Mouse (Mus musculus) spleen, postnatal 36 days (tissue): ENCODE measurements around the gene Podxl2.

Experiments
- DNase-seq, 2 experiments: peaks; one replicate each; pipeline ENCODE4 v3.0.0; 2022; ENCODE audit warnings: low spot score in 2 of 2, mixed read lengths in 1 of 2

The Podxl2 gene

GRCm38 (mm10) chr6:88889410-88890042 is 14.7 kb upstream of the Podxl2 start:
- DNase-seq = no peak

GRCm38 (mm10) chr6:88886417-88886967 is 11.6 kb upstream of the Podxl2 start:
- no peak for DNase-seq

DNA sequence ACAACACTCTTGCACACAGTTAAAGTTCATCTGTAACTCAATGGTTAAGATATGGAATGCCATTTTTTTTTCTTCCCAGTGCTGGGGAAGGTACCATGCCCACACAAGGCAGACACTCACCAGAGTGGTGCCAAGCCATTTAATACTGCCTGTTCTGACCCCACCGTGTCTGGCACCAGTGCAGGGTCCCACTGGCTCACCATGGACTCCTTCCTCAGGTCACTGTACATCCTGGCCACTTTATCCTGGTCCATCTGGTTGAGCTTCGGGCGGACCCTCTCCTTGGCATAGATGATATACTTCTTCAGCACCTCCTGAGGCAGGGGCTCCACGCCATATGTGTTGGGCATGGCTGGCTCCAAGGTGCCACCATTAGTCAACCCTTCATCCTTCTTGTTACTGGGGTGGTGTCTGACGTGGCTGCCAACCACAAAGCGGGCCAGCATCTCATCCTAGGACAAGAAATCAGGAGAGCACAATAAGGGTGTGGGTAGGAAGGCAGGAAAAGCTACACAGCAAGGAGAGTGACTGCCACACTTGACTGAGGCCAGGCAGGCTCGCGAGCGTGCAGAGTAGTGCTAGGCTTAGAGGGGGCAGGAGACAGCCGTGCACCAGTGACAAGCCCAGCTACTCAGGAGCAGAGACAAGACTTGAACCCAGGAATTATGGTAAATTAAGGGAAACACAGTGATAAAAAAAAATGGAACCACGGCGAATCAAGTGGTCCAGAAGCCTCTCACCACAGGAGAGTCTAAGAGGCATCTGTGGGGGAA is 11.0 kb upstream of the Podxl2 start:
- no peak for DNase-seq

DNA sequence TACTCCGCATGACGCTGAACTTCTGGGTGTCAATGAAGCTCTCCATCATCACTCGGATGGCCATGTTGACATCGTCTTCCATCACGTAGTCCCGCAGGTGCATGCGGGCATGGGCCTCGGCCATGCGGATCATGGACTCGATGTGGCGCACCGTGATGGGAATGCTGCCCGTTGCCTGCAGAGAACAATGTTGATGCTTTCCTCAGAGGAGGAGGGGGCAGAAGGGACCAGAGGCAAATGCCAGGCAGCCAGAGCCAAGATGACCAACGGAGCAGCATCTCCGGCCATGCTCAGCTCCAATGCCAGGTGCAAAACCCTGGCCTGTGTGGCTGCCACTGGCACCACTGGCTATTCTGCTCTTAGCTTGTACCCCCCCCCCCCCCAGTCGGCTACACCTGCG is 9.8 kb upstream of the Podxl2 start:
- no peak for DNase-seq

DNA sequence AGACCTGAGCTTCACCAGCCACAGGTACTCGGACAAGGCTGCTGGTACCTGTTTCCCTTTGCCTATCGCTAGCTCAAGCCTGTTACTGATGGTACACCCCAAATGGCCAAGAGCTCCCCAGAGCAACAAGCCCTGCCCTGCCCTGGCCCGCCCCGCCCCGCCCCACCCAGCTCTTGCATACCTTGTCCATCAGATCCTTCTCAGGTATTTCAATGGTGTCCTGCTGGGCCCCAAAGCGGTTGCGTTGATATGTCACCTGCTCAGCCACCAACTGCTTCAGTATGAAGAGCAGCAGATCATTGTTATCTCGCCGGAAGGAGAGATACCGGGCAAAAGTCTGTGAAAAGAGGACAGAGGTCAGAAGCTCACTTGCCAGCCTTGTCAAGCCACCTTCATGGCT is 9.4 kb upstream of the Podxl2 start:
- no peak for DNase-seq

- no peak for DNase-seq
Observed at GRCm38 (mm10) chr6:88881334-88881733, 6.5 kb upstream of the Podxl2 start.

DNA sequence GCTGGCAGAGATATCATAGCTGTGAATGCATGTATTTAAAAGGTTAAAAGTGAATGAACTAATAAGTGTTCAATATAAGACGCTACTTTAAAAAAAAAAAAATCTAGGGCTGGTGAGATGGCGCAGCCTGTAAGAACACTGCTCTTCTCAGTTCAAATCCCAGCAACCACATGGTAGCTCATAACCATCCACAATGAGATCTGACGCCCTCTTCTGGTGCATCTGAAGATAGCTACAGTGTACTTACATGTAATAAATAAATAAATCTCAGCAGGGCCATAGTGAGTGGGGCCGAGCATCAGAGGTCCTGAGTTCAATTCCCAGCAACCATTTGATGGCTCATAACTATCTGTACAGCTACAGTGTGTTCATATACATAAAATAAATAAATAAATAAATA is 4.6 kb upstream of the Podxl2 start:
- DNase-seq = no peak

GRCm38 (mm10) chr6:88873965-88874867 is 628 bp downstream of the Podxl2 start:
- no peak for DNase-seq

- no peak for DNase-seq
Observed at GRCm38 (mm10) chr6:88872811-88873210, 2.0 kb downstream of the Podxl2 start.

DNA sequence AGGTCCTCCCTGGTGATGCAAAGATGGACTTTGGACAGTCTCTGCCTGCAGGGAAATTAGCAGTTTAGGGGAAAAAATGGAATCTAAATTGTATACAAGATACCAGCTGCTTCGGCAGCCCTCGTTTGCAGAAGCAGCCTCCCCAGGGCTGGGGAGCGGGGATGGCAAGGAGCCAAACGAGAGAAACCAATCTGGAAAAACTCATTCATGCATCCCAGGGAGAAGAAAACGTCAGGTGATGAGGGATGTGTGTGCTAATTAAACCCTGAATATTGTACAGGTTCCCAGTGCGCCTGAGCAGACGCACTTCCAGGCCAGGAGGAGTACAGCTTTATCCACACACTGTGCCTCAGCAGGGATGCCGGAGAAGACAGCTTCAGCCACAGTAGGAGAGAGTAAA is 3.3 kb downstream of the Podxl2 start:
- no peak for DNase-seq

- no peak for DNase-seq
Observed at GRCm38 (mm10) chr6:88870594-88870993, 4.2 kb downstream of the Podxl2 start.

- DNase-seq = no peak
Observed at GRCm38 (mm10) chr6:88869459-88869858, 5.4 kb downstream of the Podxl2 start.

DNA sequence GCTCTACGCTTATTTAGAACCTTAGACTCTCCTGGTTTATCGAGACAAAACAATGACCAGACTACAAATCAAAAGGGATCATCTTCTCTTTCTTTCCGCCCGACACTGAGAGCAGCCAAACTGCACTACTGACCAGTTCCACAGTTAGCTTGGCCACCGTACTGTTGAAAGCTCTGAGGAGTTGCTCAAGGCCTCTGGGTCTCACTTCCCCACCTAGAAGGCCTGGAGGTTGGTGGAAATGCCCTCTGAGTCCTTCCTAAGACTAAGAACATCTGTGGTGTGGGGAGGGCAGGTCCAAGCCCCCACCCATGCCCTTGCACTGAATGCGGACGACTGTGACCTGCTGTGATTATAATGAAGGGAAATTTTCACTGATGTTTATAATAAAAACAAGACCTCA is 9.1 kb downstream of the Podxl2 start:
- DNase-seq = no peak

- peak; percentile 11 to 27 for DNase-seq
Observed at GRCm38 (mm10) chr6:88860914-88861313, 13.9 kb downstream of the Podxl2 start.

GRCm38 (mm10) chr6:88858341-88858740 is 16.5 kb downstream of the Podxl2 start:
- no peak for DNase-seq

GRCm38 (mm10) chr6:88857830-88858229 is 17.0 kb downstream of the Podxl2 start:
- DNase-seq = no peak

- DNase-seq = no peak
Observed at GRCm38 (mm10) chr6:88857249-88857648, 17.6 kb downstream of the Podxl2 start.

DNA sequence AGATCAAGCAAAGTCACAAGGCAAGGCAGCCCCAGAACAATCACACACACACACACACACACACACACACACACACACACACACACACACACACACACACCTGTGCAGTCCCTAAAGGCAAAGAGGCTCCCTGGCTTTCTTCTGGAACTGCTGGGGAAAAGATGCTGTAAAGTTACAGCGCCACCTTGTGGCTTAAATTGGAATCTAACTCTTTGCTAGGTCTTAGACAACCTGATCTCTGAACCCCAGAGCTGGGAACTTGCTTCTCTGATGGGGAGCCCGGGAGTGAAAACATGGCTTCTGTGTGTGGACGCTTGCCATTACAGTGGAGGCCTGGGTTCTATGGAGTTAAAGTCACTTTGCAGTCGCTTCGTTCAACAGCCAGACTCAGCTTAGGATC is 19.2 kb downstream of the Podxl2 start:
- DNase-seq = peak; percentile 34 to 60

GRCm38 (mm10) chr6:88854509-88854908 is 20.3 kb downstream of the Podxl2 start:
- no peak for DNase-seq

- DNase-seq = no peak
Observed at GRCm38 (mm10) chr6:88850034-88850433, 24.8 kb downstream of the Podxl2 start.

DNA sequence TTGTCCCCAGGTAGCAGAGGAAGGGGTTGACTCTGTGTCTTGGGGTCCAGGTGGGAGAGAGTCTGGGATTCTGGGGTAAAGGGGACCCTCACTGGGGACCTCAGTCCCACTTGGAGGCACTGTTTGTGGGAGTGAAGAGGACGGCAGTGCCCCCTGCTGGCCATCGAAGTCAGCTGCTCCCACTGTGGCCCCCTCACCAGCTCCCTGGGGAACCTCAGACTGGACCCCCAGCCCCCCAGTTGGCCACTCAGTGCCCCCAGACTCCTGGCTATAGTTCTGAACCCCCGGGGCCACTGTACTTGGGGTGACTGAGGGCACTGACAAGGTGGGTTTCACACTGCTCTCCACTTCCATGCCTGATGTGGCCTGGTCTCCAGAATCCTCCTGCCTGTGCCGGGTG is 25.6 kb downstream of the Podxl2 start:
- DNase-seq = no peak

DNA sequence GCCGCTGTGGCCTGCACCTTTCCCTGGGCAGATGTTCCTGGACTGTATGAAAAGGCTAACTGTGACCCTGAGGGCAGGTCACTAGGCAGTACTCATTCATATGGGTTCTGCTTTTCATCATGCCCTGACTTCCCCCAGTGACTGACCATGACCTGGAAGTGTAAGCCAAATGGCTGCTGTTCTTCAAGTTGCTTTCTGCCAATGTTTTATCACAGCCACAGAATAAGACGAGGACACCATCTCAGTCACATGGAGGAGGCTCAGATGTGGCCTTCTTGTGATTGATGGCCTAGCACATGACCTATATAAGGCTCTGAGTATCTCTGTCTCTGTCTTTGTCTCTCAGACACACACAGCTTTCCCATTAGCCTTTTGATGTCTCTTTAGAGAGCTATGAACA is 27.3 kb downstream of the Podxl2 start:
- DNase-seq = no peak
